Mouse (Mus musculus) bone marrow macrophage, adult 2 months (primary cell): Measurements from ENCODE around the gene Spsb1.

Experiments used
- CTCF ChIP-seq: IDR thresholded peaks from 2 replicates; pipeline ENCODE4 v1.5.1; 2012; ENCODE audit warnings: low read depth, mild to moderate bottlenecking, low read length, moderate library complexity
- POLR2A ChIP-seq: IDR thresholded peaks from 2 replicates; pipeline ENCODE4 v1.6.1; 2012; ENCODE audit warnings: mild to moderate bottlenecking, low read depth, low read length, borderline replicate concordance

- no peak for TF ChIP-seq CTCF
- no peak for TF ChIP-seq POLR2A
Observed at GRCm38 (mm10) chr4:149960391-149960790, 5.5 kb upstream of the Spsb1 start.
